Mouse (Mus musculus): ENCODE results near the gene Gpc5.

The Gpc5 gene

DNA sequence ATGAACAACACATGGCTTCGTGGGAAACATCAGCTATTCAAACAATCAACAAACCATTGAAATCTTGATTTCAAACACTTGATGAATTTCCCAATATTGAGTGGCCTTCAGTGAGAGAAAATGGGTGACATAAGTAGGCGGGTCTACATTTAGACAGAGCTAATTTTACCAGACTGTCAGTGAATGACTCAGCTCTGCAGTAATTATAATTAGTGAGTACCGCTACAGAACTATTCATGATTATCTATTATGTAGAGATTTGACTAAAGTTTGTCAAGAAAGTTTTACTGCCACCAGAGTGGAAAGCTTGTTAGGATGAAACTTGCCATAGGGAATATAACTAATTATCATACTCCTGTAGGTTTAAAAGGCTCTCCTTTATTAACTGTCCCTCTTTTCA, 1323.5 kb downstream of the Gpc5 start:
- no peak for DNase-seq

DNA sequence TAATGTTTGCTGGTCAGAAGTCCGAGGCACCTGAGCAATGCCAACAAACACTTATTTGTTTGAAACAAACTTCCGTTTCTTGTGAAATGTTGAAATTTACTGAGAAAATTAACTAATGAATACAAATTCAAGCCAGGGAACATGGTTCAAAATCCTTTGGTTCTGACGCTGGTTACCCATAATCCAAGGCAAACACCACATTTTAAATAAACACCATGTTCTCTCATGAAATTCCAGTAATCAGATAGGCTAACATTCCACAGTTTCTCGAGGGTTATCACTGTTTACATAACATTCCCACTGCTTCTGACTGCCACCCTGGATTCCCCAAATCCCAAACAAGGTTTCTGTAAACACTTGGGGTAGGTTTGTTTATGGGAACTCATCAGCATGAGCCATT, 1356.2 kb downstream of the Gpc5 start:
- DNase-seq = no peak

DNA sequence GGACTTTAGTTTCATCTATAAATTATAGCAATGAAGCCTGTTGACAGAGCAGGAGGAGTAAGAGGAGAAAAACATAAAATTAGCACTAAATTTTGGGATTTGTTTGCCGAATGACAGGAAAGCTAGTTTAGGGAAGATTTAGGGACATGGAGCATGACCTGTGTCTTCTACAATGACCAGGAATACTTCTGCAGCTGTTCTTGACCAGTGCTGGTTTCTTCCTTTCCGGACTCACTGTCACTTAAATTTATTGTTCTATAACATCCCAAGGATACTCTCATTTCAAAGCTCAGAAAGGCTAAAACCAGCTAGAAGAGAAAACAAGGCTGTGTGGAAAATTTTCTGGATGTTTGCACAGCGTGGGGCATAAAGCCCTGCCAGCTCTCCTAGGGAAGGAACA, 1361.3 kb downstream of the Gpc5 start:
- DNase-seq = no peak

DNA sequence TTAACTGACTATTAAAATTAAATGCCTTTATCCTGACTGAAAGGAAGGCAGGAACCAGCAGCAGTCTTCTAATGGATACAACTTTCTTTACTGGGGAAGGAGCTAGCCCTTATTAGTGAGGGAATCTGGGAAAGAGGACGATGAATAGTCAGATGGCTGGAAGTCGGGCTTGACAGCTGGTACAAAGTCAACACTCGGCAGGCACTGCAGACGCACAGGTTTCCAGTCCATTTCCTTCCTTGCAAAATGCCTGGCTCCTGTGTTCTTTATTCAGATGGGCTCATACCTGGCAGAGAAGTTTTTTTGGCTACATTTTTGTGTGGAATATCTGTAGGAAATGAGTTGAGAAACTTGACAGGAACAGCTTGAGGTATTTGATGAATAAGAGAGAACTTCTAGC, 1364.2 kb downstream of the Gpc5 start:
- no peak for DNase-seq

DNA sequence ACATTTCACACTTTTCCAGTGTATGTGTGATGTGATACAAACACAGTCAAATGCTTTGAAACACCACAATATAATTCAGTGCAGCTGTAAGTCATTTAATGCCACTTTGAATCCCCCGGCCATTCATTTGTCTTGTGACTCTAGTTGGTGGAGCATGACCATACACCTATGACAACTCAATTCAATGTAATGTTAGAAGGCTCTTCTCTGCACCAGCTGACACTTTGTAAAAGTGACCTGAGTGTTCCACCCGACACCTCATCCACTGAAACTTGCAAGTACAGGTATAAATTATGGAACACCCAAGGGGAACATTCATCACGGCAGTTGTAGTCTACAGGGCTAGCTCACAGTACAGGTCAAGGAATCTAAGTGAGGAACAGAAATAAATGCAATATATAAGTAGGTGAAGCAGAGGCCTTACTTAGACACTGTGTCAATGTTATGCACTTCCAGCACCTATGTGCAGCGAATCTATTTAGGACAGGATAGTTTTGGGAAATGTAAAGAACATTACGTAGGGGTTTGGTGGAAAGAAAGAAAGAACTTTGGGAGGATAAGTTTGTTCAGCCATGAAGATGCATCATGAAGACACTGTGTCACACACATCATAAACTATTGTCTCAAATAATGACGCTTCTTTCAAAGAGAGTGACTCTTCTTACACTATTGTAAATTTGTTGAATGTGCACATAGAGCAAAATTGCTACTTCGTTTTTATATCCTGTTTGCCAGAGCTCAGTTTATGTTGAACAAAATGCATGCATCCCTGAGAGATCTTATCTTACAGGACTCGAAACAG, 1381.6 kb downstream of the Gpc5 start:
- DNase-seq = no peak

DNA sequence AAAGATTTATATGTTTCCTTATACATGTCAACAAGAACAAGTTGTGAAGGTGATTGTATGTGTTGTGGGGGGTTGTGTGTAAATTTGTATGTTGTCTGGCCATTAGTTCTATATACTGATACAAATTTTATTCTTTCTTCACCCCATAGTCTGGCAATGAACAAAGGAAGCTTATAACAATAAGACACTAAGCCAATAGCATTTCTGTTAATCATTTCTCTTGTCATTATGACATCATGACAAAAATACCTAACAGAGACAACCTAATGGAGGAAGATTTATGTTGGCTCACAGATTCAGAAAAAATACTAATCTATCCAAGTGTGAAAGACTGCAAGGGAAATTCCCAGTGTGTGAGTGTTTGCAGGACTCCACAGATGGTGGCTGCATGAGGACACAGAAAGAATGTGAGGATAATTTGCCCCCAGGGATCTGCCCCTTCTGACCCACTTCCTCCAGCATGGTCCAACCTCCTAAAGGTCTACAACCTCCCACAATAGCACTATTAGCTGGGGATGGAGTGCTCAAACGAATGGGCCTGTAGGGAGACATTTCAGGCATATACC, 1402.4 kb downstream of the Gpc5 start:
- DNase-seq = no peak

DNA sequence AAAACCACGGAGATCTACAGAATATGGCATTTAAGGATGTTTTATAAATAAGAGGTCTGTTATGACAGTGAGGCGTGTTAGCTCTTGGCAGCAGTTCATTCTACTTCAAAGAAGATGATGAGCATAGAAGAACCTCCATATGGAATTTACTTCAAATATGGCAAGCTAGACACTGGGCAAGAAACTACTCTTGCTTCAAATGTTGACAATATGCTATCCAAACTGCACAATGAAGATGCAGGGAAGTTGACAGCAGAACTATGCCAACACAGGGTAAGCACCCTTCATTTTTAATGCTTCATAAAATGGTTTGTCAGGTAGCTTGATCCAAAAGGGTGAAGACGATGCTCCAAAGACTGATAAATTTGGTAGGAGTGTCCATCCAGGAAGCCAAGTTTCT, 1446.2 kb downstream of the Gpc5 start:
- DNase-seq = no peak

DNA sequence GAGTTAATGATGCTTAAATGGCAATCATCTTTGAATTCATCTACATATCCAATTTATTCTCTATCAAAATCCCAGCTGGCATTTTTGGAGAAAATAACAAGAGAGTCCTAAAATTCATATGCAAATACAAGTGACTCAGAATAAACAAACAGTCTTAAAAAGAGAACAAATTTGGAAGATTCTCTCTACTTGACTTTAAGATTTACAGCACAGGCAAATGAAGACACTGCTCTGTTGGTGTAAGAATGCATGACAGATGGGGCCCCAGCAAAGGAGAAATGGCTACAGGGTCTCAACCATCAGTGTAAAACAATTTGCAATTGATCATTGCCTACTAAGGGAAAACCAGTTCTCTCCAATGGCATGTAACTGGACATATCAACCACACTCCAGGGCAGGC, 1451.7 kb downstream of the Gpc5 start:
- DNase-seq = no peak

DNA sequence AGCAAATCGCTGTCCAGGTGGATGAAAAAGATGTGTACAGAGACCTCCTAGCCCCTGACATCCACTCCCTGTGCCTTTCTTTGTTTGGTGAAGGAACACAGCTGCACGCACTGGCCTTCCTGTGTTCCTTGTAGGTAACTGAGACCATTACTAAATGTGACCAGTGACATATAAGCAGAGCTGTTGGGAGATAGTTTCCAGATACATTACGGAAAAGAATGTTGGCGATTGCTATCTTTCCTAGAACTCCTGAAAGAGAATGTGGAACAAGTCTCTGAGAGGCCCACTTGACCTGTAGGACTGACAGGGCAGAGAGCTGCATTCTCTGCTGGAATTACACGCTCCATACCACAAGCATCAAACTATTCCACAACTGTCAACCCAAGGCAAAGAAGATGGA, 1459.4 kb downstream of the Gpc5 start:
- DNase-seq = no peak

DNA sequence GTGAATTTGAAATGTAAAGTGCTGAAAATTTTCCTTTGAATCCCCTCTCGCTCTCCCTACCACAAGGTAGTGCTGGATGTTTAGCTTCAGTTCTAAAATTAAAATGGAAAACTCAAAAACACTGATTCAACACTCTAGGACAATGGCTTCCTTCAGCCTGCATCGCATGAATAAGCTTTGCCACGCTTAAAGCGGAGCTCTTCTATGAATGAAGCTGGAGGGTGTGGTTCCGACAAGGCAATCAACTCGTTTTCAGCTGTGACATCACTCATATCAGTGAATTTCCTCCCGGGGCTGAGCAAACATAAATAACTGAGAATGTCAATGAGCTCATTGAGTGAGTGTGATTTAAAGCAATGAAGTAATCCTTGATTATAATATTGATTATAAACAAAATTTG, 1461.3 kb downstream of the Gpc5 start:
- DNase-seq = no peak

DNA sequence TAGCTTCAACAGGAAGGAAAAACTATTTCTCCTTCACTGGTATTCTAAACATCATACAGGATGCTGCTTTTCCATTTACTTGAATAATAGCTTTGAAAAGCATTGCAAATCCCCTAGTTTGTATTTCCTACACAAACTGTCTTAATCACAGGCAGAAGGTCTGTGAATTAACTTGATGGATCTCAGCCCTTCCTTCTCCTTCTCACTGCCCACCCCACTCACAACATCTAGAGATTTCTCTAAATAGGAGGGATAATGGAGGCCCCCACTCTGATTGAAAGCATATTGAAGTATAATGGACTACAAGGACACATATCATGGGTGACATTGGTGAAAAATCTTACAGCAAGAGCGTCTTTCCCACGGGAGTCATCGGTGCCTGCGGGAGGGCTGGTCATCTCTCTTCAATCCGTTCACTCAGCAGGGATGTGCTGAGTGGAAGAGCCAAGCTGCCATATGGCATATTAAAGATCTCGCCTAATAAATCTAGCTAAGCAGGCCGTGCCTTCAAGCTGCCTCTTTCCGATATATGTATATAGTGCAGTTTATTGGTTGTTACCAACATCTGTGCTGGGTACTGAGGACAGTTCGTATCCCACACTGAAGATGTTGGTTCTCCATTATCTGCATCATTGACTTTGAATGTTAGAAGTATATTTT, 1466.3 kb downstream of the Gpc5 start:
- DNase-seq = no peak

DNA sequence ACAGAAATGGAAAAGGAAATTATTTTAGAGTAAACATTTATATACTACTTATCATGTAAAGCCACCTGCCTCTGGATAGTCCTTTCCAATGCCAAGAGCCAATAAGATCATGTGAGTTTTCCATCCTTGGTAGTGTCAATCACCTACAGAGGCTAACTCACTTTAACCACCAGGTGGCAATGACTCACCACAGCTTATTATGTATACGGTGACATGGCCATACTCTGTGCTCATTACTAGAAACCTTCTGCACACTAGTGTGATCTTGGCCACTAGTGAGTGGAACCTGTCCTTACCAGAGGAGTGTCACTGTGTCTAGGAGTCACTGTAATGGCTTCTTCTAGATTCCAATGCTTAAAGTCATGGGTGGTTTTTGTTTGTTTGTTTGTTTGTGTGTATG, 1468.0 kb downstream of the Gpc5 start:
- DNase-seq = no peak

Measured in thymus, postnatal 25 days (tissue).